Mouse (Mus musculus) hematopoietic stem cell, adult 5-6 weeks (primary cell): ENCODE results near the gene Gm21992. TPM values are rescaled to one million over a fixed set of nuclear protein-coding genes. Genes with fewer than 3 reads are reported as not detected.

Experiments used
- ATAC-seq, 2 experiments: fragments of 125-278 bp in 1 of 2; replicated peaks in 1 of 2; 2 replicates each; pipeline ENCODE4 v1.8.0; 2016 to 2017; ENCODE audit warnings: inconsistent platforms in 2 of 2, mild to moderate bottlenecking in 2 of 2, moderate number of reproducible peaks in 2 of 2, low read depth in 1 of 2, moderate TSS enrichment in 1 of 2; ENCODE audit not compliant: low FRiP score in 2 of 2, poor library complexity in 2 of 2, severe bottlenecking in 2 of 2, insufficient read depth in 1 of 2, low TSS enrichment in 1 of 2
- total RNA-seq: library from RNA; stranded (forward); fragments of 172-1452, 232-1000 nt; gene quantifications from 2 replicates; pipeline ENCODE4 v1.2.3, GENCODE M21; 2017

Gene Gm21992
- total RNA-seq, 1 experiment from 2014 or later: 41.8 TPM

DNA sequence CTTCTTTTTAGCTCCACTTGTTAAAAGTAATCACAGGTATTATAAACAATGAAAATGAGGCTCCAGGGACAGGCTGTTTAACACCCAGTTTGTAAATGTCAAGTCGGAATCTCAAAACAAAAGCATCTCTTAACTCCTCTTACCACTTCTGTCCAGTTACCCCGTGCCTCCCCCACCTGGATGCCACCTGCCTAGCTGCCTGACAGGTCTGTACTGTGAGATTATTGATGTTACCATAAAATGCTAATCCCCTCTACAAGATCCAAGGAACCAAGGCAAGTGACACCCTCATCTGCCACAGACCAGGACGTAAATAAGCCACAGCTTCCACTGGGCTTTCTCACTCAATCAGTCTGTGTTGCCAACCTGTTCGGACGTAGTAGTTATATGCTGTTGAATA lies 111.6 kb downstream of the Gm21992 start:
- ATAC-seq: no peak

DNA sequence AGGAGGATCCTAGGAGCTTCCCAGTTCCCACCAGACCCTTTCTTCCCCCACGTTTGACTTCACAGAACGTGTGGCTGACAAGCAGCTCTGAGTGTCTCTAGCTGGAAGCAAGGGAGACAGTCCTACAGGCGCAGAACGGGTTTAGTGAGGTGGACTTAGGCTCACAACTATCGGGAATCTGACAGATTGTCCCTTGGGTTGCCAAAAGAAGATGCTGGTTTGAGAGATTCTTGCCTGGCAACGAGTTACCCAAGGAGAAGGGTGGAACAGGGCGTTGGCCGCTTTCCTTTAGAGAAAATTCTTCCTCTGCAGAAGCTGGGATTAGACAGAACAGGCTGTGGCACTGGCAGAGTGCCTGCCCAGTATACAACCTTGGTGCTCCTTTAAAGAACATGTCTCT lies 112.6 kb downstream of the Gm21992 start:
- no peak for ATAC-seq

DNA sequence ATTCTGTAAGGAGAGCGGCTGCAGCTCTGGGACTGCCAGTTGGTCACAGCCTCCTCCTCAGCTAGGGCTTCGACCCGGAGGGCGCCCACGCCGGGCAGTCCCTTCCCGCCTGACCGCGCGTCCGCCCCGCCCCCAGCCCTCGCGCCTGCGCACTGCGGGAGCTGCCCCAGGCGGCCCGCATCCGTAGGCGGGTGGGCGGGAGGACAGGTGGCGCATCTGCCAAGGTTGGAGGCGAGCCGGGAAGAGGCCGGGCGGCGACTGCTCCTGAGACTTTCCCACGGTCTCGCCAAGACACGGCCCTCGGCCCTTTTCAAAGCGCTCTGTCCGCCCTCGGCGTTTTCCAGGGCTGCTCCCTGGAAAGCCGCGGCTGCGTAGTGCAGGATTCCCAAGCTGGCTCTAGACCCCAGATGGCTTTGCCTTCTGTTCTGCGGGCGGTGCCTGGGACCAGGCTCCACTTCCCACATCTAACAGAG lies 113.2 kb downstream of the Gm21992 start, which contains the start of gene Gm960:
Gm960 (minus strand) TSS at position 464 of the 473 bp plus-strand sequence.
- no peak; a peak in 1 of 4 replicates for ATAC-seq

DNA sequence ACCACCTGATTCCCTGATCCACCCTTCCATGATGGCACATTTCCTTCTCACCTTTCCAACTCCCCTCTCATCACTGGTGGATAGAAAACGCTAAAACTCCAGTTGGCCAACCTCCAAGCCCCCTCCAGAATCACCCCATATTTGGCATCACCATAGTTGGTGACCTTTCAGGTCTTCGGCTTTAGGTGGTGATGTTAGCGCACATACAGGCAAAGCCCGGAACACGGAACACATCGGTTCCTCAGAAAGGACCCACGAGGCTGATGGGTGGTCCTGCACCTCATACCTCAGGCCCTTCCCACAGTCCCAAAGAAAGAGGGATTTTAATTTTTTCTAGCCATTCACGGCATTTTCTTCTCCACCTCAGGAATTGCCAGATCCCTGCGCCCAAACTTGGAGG lies 113.7 kb downstream of the Gm21992 start:
- ATAC-seq: no peak

DNA sequence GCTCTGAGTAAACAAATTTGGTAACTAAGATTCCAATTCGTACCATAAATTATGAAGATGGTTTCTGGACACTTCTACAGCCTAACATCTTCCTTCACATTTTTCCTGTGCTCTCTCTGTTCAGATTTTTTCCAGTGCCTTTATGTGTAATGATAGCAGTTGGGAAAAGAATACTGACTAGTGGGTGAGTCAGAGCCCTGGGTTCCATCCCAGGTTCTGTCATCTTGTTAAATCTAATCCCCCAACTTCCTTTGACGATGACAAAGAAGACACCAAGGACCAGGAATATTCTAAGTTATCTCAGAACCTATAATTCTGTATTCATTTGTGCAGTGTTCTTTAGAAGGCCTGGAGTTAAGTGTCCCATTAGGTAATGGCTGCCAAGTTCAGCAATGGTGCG lies 114.3 kb downstream of the Gm21992 start:
- ATAC-seq: no peak

DNA sequence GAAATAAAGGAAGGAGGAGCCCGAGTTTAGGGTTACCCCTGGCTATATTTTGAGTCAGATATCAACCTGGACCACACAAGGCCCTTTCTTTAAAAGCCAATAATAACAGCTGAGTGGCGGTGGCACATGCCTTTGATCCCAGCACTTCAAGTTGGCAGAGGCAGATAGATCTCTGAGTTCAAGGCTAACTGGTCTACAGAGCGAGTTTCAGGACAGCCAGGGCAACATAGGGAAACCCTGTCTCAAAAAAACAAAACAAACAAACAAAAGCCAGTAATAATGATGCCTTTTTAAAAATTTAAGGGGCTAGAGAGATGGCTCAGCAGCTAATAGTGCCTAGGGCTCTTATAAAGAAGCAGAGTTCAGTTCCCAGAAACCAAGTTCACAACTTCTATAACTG lies 117.1 kb downstream of the Gm21992 start:
- ATAC-seq: no peak

Other genes with a start within 250 kb of the Gm21992 start
- 4.3 and 4.8 TPM in 2 replicates for gene Lrfn4, start 195.9 kb downstream of the Gm21992 start, total RNA-seq
- gene Rce1, start 186.0 kb downstream of the Gm21992 start, total RNA-seq: 17.1 and 24.6 TPM in 2 replicates
- 0.56 and 6.6 TPM in 2 replicates for gene Gm960, start 112.9 kb downstream of the Gm21992 start, total RNA-seq
- 0.20 and 1.1 TPM in 2 replicates for gene Sptbn2, start 100.4 kb downstream of the Gm21992 start, total RNA-seq
- 28.8 and 29.5 TPM in 2 replicates for gene Rbm4b, start 55.1 kb downstream of the Gm21992 start, total RNA-seq
- 75.7 and 127 TPM in 2 replicates for gene Rbm4, start 17.7 kb downstream of the Gm21992 start, total RNA-seq
- 16.8 and 17.4 TPM in 2 replicates for gene Rbm14, start within 50 bp of the Gm21992 start, total RNA-seq
- 24.1 and 24.7 TPM in 2 replicates for gene Ccs, start 27.7 kb upstream of the Gm21992 start, total RNA-seq
- gene Ccdc87, start 27.8 kb upstream of the Gm21992 start, total RNA-seq: not detected in 2 replicates
- 18.9 and 29.8 TPM in 2 replicates for gene Ctsf, start 43.5 kb upstream of the Gm21992 start, total RNA-seq
- gene Actn3, start 66.3 kb upstream of the Gm21992 start, total RNA-seq: 0.06 and 0.20 TPM in 2 replicates
- gene Zdhhc24, start 67.1 kb upstream of the Gm21992 start, total RNA-seq: 13.1 and 17.4 TPM in 2 replicates
- gene Bbs1, start 95.0 kb upstream of the Gm21992 start, total RNA-seq: 2.3 and 3.2 TPM in 2 replicates
- gene Dpp3, start 116.7 kb upstream of the Gm21992 start, total RNA-seq: 37.6 and 41.1 TPM in 2 replicates
- 0.10 TPM in 1 of 2 replicates, not detected in the other for gene Peli3, start 131.5 kb upstream of the Gm21992 start, total RNA-seq
- 50.0 and 71.5 TPM in 2 replicates for gene Mrpl11, start 150.5 kb upstream of the Gm21992 start, total RNA-seq
- not detected in 2 replicates for gene Npas4, start 178.7 kb upstream of the Gm21992 start, total RNA-seq
- 2.3 and 5.3 TPM in 2 replicates for gene Slc29a2, start 212.2 kb upstream of the Gm21992 start, total RNA-seq
- not detected in 2 replicates for gene B4gat1, start 227.2 kb upstream of the Gm21992 start, total RNA-seq
- 7.3 and 8.4 TPM in 2 replicates for gene AC124502.3, start 227.3 kb upstream of the Gm21992 start, total RNA-seq
- 23.3 and 29.5 TPM in 2 replicates for gene Brms1, start 229.7 kb upstream of the Gm21992 start, total RNA-seq
- gene Rin1, start 238.9 kb upstream of the Gm21992 start, total RNA-seq: 0.69 TPM in 1 of 2 replicates, not detected in the other